Mouse (Mus musculus): ENCODE measurements at regions not wholly inside any gene's neighbourhood (a gene's known extent, or its start where the extent isn't known, plus 50 kb on each side); places are given as distances from the start of the nearest gene placed in this dataset.
A peak's percentile ranks its signal among the peaks of the same experiment; 100 is the strongest.

- peak; percentile 36 to 42 for DNase-seq
These were observed 122.2 kb upstream of the Marcks start for GRCm38 (mm10) chr10:37260791-37261488.

DNA sequence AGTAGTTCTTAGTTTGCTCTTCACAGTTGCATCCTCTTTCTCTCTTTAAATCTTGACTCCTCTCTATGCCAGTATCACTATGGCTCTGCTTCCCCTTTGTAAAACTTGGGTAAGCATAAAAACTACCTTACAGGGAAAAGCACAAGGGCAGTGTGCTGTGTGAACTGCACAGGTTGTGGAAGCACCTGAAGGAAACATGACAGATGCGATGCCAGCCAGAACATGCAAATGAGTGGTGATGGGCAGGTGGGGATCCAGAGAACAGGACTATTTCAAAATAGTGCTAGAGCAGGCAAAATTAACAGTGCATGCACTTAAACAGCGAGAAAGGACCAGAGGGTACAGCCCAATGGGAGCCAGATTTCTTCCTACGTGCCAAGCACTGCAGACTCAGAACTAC is 120.5 kb upstream of the Marcks start:
- no peak for DNase-seq

DNA sequence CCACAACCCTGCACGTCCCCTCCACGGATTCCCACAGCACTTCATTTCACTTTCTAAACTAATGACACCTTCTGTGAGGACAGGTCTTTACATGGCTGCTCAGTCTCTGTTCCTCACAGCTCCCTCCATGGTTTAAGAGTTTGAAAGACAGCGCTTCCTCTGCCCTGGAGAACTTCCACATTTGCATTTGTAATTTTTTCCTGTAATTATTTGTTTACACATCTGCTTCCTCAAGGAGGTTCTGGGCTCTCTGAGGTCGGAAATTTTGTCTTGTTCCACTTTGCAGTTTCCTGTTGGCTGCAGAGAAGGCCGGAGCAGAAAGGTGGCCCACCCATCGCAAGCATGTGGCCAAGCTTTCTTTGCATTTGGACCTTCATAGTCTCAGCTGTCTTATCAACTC is 118.8 kb upstream of the Marcks start:
- no peak for DNase-seq

DNA sequence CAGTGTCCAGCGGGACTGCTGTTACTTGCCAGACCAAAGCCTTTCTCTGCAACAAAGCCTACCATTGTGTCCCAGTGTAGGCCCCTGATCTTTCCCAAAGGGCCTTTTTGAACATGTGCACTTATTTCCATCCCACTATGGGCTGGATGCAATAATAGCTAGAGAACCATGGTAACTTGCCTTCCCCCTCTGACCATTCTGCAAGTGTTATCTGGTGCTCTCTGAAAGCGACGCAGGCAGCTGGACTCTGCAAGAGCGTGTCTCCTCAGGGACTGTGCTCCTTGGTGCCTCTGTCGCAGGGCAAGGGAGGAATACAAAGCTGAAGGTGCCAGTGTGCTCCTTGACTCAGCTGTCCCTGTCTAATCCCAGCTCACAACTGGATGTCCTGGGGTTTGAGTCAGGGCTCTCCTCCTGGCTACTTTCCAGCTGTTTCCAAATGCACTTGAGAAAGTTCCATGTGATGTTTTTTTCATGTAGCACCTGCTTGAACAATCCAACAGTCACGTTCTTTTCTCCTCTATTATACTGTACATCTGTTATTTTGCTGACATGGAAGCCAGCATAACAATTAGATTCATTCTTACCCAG is 112.3 kb upstream of the Marcks start:
- DNase-seq, result no peak

DNA sequence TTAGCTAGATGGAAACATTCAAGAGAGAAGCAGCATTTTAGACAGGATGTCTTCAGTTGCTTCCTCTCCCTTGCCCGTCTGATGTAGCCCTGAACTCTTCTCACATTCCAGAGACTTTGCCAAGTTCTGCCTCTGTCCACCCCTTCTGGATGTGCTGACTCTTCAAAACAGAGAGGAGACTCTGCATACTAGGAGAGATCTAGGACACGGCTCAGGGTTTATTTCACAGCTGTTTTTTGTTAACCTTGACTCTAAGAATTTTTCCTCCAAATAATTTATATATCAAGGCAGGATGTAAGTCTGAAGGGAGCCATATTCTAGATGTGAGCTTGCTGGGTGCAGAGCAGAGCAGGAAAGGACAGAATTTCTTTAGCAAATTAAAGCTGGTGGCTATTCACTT is 111.4 kb upstream of the Marcks start:
- no peak for DNase-seq

DNA sequence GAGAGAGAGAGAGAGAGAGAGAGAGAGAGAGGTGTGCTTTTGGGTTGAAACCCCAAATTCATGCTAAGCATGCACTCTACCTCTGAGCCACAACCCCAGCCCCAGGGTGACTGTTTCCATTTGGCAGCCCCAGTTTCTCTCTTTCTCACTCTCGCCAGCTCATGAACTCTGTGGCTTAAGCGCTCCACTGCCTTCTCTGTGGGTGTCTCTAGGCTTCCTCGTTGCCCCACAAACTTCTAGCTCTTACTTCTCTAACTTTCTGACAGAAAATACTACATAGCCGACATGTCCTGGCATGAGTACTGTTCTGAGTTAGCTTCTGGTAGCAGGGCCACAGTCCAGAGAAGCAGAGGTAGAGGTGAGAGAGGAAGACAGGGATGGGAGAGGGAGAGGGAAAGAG is 110.8 kb upstream of the Marcks start:
- DNase-seq, result peak; percentile 35 to 40

DNA sequence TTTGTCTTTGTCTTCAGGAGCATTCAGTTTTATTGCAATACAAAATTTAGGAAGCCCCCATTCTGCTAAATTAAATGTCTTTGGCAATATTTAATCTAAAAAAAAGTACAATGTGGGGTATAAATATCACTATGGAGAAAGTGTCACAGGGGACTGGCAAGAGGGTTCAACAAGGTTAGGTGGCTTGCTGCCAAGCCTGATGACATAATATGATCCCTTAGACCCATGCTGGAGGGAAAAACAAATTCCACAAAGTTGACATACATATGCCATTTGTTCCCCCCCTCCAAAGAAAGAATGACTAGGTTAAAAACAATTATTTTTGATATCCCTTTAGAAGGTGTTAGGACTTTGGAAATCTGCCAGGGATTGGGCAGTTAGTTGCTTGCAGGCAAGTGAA is 108.4 kb upstream of the Marcks start:
- no peak for DNase-seq

DNA sequence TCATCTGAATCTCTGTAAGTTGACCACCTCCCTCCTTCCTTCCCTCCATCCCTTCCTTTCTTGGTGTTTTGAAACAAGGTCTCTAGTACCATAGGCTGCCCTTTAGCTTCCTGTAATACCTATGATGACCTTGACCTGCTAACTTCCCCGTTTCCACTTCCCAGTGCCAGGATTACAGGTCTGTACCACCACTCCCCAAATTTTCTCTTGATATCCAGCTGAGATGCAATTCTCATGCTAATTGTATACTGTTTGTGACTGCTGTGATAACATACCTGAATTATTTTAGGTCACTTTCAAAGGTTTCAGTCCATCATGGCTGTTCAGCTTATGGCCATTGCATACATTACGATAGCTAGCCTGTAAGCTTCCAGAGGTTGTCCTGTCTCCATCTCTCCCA is 104.4 kb upstream of the Marcks start:
- no peak for DNase-seq

- DNase-seq, result no peak
These were observed 103.1 kb upstream of the Marcks start for GRCm38 (mm10) chr10:37241821-37242263.

DNA sequence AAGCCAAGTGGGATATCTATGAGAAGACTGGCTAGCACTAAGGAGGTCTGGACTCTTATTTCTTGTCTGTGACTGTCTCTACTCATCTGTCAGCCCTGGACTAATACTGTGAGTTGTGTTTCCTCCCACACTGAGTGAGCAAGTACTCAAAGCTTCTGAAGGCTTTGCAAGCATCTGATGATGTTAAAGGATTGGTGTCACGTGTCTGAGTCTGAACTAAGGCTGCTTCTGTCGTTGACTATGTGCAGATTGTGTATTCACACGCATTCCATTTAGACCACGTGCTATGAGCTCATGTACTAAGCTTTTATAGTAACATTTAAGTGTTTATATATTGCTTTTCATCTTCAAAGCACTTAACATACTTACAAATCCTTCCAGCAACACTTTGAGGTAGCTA is 101.9 kb upstream of the Marcks start:
- DNase-seq, result no peak

- DNase-seq, result no peak
These were observed 101.5 kb upstream of the Marcks start for GRCm38 (mm10) chr10:37240201-37240600.

DNA sequence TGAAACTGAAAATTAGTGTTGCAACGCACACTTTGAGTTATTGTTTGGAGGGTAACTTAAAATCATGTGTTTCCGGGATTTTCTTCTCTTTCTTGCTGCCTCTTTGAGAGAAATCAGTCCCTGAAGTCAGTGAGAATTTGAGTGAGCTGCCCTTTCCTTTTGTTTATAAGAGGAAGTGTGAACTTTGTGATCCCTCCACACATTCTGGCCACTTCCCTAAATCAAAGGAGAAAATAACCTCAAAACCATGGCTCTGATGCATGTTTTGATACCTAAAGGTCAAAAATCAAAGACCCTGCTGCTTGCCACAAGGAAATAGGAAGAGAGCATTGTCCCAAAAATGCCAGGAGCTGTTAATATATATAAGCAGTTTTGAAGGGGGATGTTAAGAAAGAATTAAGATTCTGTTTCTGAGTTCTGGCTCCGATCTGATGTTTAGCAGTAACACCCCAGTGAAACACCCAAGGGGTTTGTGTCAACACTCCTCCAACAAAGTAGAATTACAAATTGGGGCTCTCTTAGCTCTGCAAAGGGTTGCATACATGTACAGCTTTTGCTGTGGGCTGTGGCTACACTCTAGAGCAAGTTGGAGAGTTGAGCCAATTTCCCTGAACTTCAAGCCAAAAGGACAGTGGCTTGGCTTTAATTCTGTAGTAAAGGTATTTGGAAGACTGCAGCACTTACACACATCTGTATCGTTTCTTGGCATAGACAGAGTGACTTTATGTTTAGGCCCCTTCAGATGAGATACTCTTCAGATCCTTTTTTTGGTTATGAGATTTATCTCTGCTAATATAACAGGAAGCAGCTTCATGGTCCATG is 97.5 kb upstream of the Marcks start:
- DNase-seq, result peak; percentile 47 to 52

- peak; percentile 73 to 76 for DNase-seq
These were observed 93.3 kb upstream of the Marcks start for GRCm38 (mm10) chr10:37231936-37232556.

DNA sequence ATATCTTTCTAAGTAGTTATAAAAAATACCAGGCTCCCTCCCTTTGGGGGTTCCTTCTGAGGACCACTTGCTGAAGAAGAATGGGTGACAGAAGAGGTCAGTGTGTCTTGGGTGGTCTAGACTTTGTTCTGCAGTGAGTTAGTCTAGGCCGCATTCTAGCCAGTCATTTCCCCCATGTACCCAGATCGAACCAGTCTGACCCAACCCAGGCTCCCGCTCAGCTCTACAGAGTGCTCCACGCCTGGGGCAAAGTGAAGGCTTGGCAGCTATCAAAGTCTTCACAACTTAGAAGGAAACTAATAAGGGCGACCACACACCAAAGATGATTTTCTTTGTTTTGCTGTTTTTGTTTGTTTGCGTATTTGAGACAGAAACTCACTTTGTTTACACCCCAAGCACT is 92.4 kb upstream of the Marcks start:
- DNase-seq, result no peak

GRCm38 (mm10) chr10:37227889-37228288 is 89.2 kb upstream of the Marcks start:
- DNase-seq, result no peak

DNA sequence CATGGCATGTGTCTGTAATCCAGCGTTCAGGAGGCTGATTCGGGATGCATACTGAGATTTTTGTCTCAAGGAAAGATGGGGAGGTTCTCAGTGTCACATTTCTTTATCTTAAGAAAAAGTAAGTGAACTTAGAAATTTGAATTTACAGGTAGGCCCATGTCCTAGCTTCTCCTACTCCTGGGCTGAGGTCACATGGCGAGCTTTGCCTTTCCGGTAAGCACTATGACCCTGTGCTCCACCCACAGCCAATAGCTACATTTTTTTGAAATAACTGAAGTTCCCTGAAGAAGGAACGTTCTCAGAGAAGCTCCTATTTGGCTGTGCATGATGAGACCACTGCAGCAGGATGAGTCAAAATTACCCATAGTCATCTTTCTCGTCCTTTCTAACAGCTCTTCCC is 83.0 kb upstream of the Marcks start:
- DNase-seq, result no peak

DNA sequence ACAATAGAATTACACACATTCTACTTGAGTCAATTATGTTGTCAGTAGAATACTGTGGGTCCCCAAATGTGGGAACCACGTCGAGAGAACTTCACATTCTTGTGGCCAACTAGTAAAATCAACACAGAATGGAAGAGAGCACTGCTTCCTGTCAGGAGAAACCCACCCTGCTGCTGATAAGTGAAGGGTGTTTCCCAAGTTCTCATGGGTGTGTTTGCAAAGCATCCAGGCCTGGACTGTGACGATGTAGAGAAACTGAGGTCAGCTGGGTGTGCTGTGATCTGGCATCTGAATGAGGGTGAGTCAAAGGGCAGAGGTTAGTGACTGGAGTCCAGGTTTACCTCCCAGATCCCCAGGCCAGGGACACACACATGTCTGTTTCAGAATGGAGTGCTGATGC is 81.7 kb upstream of the Marcks start:
- DNase-seq, result no peak

DNA sequence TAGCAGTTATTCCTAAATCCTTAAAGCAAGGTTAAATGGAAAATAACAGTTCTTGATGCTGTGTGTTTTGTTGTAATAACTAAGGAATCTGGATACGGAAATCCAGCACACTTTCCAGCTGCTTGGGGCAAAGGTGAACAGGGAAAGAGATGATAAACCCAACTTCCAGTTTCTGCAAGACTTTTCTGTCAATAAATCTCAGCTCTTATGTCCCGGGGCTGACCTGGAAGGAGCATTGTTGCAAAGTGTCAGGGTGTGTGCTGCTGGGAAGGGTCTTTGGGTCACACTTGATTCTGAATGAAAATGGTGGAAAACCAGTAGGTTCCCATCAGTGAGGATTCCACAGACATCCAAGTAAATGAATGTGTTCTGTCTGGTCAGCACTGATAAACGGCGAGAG is 81.2 kb upstream of the Marcks start:
- DNase-seq, result no peak

- DNase-seq, result no peak
These were observed 80.7 kb upstream of the Marcks start for GRCm38 (mm10) chr10:37219381-37219780.

DNA sequence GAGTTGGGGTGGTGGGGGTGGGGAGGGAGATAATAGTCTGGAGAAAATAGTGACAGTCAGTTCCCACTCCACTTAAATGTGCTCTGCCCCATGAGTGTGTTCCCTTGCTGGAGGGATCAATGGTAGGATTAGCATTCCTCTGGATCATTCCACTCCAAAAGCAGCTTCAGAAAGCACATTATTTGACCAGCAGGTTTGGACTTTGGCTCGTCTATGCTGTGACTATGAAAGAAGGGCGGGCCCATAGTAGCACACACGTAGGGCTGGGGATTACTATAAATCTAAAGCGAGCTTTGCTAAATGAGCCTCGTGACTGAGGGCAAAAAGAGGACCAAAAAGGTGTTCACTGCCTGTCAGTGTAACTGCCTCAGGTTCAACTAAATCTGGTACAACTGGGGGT is 75.9 kb upstream of the Marcks start:
- no peak for DNase-seq

- DNase-seq, result no peak
These were observed 73.8 kb upstream of the Marcks start for GRCm38 (mm10) chr10:37212350-37213035.

DNA sequence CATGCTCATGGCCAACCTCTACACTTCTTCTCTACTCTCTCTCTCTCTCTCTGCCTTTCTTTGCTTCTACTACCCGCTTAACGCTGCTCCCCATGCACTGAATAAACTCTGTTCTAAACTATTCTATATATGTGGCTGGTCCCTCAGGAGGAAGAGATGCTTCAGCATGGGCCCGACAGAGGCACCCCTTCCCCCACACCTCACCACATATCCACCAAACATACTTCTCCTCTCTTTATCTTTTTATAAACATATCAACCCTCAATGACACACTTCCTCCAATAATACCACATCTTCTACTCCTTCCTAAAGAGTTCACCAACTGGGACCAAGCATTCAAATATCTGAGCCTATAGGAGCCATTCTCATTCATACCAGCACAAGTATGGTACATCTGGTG is 72.6 kb upstream of the Marcks start:
- DNase-seq, result no peak

DNA sequence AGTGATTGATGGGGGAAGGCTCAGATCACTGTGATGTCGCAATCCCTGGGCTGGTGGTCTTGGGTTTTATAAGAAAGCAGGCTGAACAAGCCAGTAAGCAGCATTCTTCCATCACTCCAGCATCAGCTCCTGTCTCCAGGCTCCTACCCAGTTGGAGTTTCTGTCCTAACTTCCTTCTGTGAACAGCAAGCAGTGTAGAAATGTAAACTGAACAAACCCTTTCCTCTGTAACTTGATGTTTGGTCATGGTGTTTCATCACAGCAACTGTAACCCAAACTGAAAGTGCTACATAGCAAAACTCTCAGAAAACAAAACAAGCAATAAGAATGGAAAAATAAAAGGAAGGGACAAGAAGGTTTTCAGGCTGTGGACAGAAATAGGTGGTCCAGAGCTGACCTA is 71.5 kb upstream of the Marcks start:
- DNase-seq, result no peak

Data from B cell, adult 2 months (primary cell).